Mouse (Mus musculus): ENCODE results near the gene Fat2.

DNA sequence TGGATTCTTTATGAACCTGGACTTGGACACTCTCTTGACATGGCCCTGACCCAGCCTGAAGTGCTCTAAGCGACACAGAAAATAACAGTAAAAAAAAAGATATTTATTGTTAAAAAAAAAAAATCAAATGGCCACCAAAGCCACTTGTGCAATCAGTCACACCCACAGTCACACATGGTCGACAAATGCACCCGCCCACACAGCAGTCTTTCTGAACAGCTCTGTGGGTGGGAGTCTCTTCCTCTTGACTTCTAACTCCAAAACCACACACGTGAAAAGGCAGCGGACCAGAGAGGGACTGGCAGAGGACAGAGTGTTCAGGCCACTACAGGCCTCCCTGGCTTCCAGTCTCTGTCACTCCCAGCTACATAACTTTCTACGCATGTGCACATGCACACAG lies 85.8 kb downstream of the Fat2 start:
- TF ChIP-seq CTCF (IDR thresholded peaks at IDR 0.05; ENCODE audit: low read depth) (no peak), EP300 (IDR thresholded peaks at IDR 0.05; ENCODE audit: low read depth) (no peak)

Measured in liver, postnatal 0 days (tissue).